Mouse (Mus musculus) CD4-positive helper T cell, adult 2 months (primary cell): ENCODE results near the gene Mrpl21.

Source experiments
- DNase-seq: peaks from one replicate; pipeline ENCODE4 v3.0.0-alpha.2; 2012; ENCODE audit warnings: low read depth, missing footprints, low spot score

Gene Mrpl21

GRCm38 (mm10) chr19:3339187-3339586, 56.5 kb downstream of the Mrpl21 start:
- no peak for DNase-seq

GRCm38 (mm10) chr19:3341021-3341420, 58.3 kb downstream of the Mrpl21 start:
- no peak for DNase-seq
